Mouse (Mus musculus): ENCODE data around the gene Olfr876.

DNA sequence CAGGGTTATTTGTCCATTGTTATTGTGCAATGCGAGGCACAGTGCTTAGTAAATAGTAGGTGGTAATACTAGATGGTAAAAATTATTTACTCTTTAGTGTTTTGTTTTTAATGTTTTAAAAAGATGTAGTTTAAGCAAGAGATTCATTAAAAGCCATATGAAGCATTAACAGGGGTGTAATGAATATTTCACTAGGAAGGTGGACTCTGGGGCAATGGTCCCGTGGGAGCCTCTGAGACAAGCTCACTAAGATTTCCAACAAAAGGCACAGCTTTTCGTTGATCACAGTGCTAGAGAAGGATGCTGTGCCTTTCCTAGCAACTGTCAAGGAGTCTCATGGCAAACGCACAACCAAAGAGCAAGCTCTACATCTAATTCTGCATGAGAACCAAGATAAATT is 51.1 kb downstream of the Olfr876 start, which contains the start of gene Olfr877:
- TF ChIP-seq GATA1 (IDR thresholded peaks at IDR 0.05; ENCODE audit: borderline replicate concordance, low read length) (no peak), FLI1 (IDR thresholded peaks at IDR 0.05; ENCODE audit: low read length) (no peak)
